Mouse (Mus musculus): ENCODE measurements at regions not wholly inside any gene's neighbourhood (a gene's known extent, or its start where the extent isn't known, plus 50 kb on each side); places are given as distances from the start of the nearest gene placed in this dataset.
A peak's percentile ranks its signal among the peaks of the same experiment; 100 is the strongest.

DNA sequence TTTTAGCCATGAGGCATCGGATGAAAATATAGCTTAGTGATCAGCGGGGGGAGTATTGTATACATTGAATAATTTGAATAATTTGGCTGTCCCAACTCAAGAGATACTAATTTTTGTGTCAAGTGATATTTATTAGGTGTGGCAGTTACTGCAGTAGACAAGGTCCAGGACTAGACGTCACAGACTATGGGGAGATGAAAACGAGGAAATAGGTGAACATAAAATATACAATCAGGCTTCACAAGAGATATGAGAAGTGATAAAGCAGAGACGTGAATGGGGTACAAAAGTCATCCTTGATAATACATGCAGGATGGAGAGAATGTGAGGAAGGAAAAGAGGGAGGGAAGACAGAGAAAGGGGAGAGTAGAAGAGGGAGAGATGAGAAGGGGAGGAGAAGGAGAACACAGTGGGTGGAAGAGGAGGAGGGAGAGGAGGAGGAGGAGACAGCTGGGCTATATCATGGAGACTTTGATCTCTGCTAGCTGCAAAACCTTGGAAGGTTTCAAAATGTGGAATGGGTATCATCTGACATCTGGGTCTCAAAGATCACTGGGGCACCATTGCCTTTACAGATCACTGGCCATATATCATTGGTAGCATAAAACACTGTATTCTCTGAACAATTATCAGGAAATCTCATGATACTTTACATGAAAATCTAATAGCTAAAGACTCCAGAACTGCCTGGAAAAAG is 263.0 kb upstream of the Ptger4 start:
- ATAC-seq (replicated peaks; ENCODE audit: low FRiP score, low TSS enrichment, poor library complexity, severe bottlenecking) = no peak

DNA sequence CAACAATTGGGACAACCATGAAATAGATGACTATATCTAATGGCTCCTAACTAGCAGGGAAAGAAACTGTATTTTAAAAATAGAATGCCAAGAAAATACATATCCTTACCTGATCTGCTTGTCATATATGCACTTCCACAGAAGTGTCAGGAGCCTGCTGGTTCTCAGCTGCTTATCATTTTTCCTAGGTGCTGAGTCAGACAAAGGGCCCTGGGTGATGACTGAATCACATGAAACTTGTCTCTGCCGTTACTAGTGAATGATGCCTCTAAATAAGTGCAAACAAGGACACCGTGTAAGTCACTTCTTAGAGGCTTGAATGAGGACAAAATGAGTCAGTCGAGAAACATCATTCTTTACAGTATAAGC is 263.5 kb upstream of the Ptger4 start:
- ATAC-seq (replicated peaks; ENCODE audit: low FRiP score, low TSS enrichment, poor library complexity, severe bottlenecking) = no peak

DNA sequence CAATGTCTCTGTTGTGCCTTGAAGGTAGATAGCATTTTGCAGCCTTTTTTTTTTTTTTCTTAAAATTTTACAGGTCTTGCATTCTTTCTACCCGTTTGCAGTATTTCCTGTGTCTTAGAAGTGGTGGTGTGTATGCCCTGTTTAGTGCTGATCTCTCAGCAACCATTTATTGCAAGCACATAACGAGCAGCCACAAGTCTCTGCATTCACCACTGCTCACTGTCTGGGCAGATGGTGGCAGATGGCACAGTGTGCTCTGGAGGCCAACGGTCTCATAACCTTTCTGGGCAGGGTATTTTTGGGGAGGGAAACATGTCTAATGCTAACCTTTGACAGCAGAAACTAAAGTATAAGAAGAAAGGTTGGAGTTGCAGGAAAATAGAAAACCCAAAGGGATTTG is 266.1 kb upstream of the Ptger4 start:
- ATAC-seq (replicated peaks; ENCODE audit: low FRiP score, low TSS enrichment, poor library complexity, severe bottlenecking) = no peak

DNA sequence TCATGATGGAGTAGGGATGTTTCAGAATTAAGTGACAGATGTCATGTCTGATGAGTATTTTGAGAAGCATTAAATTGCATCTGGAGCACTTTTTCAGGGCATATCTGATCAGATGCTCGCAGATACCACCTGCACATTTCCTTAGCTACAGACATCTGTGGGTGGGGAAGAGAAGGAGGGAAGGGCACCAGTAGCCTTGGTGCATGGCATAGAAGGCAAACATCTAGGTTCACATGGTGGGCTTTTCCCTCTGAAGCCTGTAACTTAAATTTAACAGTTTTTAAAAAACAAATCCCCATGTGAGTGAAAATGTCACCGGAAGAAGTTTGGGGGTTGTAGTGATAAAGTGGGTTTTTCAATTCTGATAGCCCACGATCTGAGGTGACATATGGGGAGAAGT is 267.1 kb upstream of the Ptger4 start:
- no peak for ATAC-seq (replicated peaks; ENCODE audit: low FRiP score, low TSS enrichment, poor library complexity, severe bottlenecking)

DNA sequence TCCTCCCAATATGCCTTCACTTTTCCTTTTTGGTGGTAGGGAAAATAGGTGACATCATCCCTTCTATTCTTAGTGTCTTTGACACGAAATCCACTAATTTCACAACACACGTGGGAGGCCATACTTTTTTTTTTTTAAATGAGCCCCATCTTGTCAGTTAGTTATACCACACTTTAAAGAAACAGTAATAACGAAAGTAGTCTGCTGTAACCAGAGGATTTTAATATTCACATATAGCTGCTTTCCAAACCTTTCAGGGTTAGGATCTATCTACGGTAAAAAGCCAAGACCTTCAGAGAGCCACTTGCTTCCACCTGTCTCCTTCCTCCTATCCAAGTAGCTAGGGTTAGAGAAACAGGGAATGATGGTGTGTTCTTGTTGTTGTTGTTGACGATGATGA is 268.6 kb upstream of the Ptger4 start:
- no peak for ATAC-seq (replicated peaks; ENCODE audit: low FRiP score, low TSS enrichment, poor library complexity, severe bottlenecking)

DNA sequence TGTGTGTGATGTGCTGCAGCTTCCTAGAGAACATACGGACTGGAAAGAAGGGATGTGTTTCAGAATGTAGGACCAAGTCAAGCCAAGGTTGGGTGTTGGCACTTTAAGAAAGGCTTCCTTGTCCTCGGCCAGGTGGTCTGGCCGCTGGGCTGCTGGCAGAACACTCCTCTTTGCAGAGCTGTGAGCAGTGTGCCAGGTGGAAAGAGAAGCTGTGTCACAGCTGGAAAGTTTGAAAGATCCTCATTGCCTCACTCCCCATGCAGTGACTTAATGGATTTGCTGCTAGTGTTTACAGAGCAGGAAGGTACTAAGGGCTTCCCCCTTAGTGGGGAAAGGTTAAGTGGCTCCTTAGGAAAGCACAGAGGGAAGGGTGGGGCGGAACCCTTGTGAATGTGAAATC is 269.2 kb upstream of the Ptger4 start:
- no peak for ATAC-seq (replicated peaks; ENCODE audit: low FRiP score, low TSS enrichment, poor library complexity, severe bottlenecking)

DNA sequence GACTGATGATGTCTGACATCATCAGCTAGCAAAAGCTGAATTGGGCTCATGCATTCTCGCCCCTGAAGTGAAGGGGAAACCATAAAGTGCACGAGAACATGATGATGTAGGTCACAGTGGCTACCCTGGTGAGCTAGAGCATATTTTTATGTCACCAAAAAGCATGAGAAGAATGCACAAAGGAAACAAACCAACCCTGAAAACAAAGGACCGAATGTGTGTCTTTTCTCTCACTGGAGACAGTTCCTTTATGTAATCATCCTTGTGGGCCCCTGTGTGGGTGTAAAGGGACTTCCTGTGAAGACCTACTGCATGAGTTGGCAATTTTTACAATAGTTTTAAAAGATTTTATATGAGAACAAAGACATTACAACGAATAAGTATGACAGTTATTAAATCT is 270.2 kb upstream of the Ptger4 start:
- no peak for ATAC-seq (replicated peaks; ENCODE audit: low FRiP score, low TSS enrichment, poor library complexity, severe bottlenecking)

DNA sequence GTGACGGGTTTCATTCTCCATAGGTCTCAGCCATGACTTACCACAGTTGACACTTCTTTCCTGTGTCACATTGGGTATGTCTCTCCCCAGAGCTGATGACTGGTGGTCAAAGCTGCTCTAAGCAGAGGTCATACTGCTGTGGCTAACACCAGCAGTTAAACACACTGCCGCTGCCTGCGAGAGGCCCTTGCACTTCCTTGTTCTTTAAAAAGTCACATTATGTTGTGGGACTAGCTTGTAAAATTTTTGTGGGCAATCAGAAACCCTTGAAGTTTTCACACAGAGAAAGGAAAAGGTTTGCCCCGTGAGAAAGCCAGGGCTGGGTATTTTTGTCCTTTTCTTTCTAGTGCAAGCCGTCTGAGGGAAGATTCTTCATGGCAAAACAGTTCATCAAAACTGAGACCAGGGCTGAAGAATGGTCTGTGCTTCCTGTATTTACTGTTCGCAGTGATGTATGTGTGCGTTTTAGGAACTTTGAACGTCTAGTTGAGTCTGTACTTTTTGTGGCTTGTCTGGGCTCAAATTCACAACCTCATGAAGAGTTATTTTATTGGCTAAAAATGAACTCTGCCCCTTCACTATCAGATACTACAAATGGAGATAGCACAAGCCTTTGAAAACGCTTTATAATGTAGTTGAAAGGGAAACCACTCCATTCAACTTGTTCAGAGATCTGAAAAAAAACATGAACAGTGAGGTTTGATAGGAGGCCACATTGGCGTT is 273.4 kb upstream of the Ptger4 start:
- no peak; the same call in 1 of the 2 replicates for ATAC-seq (replicated peaks; ENCODE audit: low FRiP score, low TSS enrichment, poor library complexity, severe bottlenecking)

DNA sequence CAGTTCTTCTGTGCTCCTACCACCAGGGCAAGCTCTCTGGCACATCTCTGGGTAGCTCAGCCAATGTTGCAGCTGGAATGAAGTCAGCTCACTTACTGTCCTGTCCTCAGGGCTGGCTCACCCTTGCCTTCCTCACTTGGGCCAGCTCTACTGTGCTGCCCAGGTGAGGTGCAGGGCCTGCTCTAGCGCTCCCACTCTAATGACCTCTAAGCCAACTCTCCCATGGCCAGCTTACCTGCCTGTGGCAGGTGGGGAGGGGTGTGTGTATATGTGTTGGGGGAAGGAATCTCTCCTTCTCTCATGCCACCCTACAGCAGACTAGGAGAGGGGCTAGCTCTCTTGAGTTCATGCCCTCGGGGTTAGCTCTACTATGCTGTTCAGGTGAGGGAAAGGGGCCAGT is 275.6 kb upstream of the Ptger4 start:
- no peak for ATAC-seq (replicated peaks; ENCODE audit: low FRiP score, low TSS enrichment, poor library complexity, severe bottlenecking)

DNA sequence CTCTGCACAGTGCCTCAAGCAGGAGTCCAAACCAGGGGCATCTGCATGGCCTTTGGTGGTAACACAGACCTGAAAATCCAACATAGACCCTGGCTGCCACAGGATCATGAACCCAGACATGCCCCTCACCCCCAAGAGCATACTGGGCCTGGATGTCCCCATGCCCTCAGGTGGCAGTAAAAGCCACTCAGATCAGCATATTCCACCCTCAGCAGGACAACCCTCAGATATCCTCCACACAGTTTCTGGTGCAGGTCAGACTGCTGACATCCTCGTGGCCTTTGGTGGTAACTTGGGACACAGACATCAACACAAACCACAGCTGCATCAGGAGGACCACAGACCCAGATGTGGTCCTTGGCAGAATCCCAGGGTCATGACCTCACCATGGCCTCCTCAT is 276.0 kb upstream of the Ptger4 start:
- ATAC-seq (replicated peaks; ENCODE audit: low FRiP score, low TSS enrichment, poor library complexity, severe bottlenecking) = 0 out of 2 replicates have a peak, but pooled peaks have one; percentile 30

DNA sequence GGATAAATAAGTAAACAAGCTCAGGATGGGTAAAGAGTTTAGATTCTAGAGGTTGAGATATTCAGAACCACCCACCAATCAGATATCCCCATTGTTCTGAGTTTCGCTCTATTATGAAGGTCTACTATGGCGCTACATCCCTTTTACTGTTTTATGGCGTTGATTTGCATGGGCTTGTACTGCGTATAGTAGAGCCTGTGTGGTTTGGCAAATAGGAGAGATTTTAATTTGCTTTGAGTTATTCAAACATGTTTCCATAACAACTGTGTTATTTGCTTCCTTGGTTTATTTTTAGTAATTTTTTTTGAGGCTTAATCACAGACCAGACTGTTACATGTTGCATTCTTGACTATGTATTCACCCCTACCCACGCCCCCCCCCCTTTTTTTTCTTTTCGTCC is 284.6 kb upstream of the Ptger4 start:
- no peak for ATAC-seq (replicated peaks; ENCODE audit: low FRiP score, low TSS enrichment, poor library complexity, severe bottlenecking)

DNA sequence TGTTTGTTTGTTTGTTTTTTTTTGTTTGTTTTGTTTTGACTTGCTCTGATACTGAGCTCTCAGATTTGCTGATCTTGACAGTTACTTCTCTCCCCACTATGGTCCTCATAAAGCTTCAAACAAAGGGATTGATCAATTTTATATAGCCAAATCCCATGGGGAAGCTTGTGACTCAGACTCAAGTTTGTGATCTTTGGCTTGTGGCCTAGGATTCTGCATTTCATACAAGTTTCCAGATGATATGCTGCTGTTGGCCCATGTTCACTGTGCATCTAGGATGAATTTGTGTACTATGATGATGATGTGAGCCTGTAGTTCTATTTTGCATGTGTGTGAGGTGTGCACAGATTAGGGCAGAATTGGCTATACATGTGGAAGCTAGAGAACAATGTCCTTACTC is 289.7 kb upstream of the Ptger4 start:
- no peak for ATAC-seq (replicated peaks; ENCODE audit: low FRiP score, low TSS enrichment, poor library complexity, severe bottlenecking)

DNA sequence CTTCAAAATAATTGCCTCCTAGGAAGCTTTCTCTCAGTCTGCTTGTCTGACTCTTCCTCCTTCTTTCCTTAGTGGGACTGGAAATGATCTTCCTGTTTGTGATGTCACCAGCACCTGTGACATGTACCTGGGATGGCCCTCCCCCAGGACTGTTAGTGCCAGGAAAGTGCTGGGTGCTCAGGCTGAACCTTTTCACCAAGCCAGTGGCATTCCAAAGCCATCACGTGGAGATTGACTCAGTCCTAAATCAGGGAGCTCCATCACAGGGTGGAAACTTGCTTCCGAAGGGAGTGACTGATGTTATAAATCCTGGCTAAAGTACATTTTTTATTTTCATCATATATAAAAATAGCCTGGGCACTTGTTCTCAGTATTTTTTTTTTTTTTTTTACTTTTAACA is 293.4 kb upstream of the Ptger4 start:
- ATAC-seq (replicated peaks; ENCODE audit: low FRiP score, low TSS enrichment, poor library complexity, severe bottlenecking) = no peak

DNA sequence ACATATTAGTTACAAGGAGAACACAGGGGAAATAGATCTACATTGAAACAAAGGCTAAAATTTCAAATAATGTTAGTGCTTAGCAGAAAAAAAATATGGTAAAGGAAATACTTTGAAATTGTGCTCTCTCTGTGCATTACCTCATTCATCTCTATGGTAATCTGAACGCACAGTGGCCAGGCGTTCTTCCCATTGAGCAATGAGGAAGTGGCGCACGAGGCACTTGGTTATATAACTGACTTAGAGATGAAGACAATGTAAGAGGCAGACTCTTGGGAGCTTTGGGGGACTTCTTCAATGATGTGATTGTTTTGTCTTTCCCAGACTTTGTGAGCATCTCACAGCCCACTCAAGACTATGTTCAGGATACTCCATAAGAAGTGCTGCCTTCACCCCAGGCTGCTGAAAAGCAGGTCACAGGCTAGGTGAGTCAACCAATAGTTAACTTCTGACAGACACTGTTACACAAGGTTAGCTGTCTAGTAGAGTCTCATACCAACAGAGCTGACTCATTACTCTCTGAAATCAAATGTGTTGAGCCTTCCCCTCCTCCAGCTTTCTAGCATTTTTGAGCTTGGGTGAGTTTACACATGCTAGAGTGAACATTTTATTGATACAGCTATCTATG is 295.4 kb upstream of the Ptger4 start:
- ATAC-seq (replicated peaks; ENCODE audit: low FRiP score, low TSS enrichment, poor library complexity, severe bottlenecking) = no peak

DNA sequence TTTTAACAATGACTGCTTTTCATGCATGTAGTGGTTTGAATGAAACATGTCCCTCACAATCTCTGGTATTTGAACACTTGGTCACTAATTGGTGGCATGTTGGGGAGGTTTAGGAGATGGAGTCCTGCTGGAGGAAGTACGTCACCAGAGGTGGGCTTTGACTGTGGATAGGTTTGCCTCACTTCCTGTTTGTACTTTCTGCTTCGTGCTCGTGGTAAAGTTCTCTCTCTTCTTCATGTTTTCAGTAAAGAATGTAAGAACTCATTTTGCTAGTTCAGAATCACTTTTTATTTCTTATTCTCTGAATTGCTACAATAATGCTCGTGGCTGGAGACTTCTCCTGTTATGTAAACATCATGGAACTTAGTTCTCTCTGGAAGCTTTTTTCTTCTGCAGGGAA is 310.5 kb upstream of the Ptger4 start:
- no peak for ATAC-seq (replicated peaks; ENCODE audit: low FRiP score, low TSS enrichment, poor library complexity, severe bottlenecking)

DNA sequence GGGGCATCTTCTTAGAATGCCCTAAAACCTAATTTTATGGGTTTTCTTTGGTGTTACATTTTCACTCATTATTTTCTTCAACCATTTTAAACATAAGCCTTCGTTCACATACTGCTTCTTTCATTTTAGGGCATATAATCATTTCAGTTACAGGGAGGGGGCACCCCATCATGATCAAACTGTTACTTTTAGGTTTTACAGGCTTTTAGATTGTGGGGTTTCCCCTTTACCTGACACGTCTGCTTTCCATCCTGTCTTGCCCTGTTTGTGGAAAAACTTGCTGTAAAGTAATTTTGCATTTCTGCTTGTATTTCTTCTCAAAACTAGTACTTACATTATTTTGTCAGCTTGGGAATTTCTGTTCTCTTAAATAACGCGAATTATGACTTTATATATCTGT is 310.9 kb upstream of the Ptger4 start:
- ATAC-seq (replicated peaks; ENCODE audit: low FRiP score, low TSS enrichment, poor library complexity, severe bottlenecking) = no peak

DNA sequence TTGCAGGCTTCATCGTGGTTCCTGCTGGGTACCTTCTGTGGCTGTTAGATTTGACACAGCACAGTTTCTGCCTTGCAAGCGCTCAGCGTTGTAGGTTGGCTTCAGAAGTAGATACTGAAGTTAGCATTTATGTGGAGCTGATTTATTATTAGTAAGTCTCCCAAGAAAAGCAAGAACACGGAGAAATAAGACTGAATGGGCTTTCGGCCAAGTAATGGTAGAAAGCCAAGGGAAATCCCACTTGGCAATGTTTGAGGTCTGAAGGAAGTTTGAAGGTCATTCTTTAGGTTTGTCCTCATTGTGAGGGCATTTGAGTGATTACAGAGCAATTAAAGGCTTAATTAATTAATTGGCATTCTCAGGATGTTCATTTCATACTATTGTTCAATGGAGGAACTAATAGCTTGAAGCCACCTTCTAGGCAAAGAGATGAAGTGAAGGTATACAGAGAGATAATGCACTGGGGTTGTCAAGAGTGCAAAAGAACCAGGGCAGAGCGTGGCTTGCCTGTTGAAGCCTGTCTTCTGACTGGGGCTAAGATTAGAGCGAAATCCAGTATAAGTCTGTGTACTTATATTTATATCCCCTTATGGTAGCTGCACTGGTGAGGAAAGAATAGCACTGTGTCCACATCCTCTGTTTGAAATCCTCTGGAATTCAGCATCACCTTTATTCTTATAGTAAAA is 311.5 kb upstream of the Ptger4 start:
- no peak for ATAC-seq (replicated peaks; ENCODE audit: low FRiP score, low TSS enrichment, poor library complexity, severe bottlenecking)

DNA sequence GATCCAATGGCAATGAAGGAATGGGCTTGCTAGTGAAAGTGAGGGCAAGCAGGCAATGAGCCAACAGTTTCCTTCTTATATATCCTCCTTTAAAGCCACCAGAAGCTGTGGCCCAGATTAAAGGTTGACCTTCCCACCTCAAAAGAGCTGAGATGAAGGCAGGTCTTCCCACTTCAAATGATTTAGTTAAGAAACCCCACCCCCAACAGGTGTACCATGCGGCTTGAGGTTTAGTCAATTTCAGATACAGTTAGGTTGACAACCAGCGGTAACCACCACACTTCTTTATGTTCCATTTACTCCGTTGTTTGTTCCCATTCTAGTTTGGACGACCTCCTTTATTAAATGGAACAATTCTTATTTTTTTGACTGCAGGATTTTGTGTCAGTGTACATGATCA is 317.8 kb upstream of the Ptger4 start:
- no peak for ATAC-seq (replicated peaks; ENCODE audit: low FRiP score, low TSS enrichment, poor library complexity, severe bottlenecking)

DNA sequence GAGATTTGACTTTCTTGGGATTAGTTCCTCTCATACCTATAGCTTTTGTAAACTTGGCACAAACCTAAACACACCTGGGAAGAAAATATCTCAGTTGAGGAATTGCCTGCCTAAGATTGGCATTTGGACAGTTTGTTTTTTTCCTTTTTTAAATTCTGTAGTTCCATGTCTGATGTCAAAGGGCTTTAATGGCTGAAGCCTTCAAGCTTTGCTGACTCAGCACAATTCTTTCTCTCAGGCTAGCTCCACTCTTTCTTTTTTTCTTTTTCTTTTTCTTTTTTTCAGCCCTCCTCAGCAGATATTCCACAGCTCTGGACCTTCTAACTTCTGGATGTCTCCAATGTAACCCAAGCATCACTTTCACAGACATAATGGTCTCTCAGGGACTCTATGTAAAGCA is 330.4 kb upstream of the Ptger4 start:
- no peak for ATAC-seq (replicated peaks; ENCODE audit: low FRiP score, low TSS enrichment, poor library complexity, severe bottlenecking)

DNA sequence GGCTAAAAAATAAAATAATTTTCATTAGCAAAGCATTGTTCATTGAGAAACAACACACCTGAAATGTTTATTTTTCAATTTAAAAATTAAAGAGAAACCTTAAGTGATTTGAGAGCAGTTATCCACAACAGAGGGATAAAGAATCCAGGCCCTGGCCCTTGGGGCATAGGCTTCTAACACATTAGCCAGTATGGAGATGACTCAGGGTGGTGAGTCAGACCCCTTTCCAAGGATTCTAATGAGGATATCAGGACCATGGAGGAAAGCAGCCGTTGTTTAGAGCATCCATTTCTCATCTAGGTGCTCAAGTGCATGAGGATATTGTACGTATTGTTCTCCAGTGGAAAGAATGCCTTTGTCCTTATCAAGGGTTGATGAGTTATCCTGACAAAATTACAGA is 335.6 kb upstream of the Ptger4 start:
- no peak for ATAC-seq (replicated peaks; ENCODE audit: low FRiP score, low TSS enrichment, poor library complexity, severe bottlenecking)

DNA sequence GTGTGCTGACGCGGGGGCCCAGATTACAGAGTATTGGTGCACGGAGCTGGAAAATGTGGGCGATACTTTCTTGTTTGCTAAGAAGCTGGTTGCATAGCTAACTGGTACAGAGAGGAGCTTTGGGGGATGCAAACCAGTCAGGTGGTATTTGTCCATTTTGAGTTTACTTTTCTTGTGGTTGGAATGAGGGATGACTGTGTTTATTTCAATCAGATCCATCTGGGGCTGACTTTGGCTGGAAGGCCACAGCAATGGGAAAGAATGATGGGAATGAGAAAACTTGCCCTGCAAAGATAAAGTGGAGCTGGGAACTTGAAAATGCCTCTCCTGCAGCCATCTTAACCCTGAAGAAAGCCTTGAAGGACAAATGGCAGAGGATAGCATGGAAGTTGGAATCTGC is 336.4 kb upstream of the Ptger4 start:
- ATAC-seq (replicated peaks; ENCODE audit: low FRiP score, low TSS enrichment, poor library complexity, severe bottlenecking) = no peak

All from megakaryocyte-erythroid progenitor cell, adult 5-6 weeks (primary cell).